Mouse (Mus musculus) mesoderm, embryonic 11.5 days (tissue): Measurements from ENCODE around the gene Syt13.

Experiments
- DNase-seq: peaks from one replicate; pipeline ENCODE4 v3.0.0-alpha.2; 2012; ENCODE audit warnings: low read depth, low spot score

The Syt13 gene

DNA sequence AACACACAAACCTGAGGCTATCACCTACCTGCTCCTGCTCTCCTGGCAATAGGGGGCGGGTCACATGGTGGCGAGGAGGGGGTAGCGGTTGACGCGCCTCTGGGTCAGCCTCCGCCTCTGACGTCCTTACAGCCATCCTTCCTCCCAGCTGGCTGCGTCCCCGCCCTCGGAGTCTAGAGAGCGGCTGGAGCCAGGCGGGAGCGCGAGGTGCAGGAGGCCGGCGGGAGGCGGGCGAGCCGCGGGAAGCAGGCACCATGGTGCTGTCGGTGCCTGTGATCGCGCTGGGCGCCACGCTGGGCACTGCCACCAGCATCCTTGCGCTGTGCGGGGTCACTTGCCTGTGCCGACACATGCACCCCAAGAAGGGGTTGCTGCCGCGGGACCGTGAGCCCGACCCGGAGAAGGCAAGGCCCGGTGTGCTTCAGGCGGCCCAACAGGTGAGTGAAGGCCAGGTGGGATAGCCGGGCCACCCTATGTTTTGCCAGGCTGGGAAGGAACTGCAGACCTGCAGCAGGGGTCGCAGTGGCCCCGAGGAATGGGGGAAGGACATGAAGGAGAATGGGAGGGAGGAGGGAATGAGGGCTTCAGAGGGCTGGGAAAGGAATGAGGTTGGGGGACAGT, at the start of gene Syt13:
Syt13 (plus strand) TSS at position 166 of the 621 bp plus-strand sequence.
- peak; percentile 63 for DNase-seq

DNA sequence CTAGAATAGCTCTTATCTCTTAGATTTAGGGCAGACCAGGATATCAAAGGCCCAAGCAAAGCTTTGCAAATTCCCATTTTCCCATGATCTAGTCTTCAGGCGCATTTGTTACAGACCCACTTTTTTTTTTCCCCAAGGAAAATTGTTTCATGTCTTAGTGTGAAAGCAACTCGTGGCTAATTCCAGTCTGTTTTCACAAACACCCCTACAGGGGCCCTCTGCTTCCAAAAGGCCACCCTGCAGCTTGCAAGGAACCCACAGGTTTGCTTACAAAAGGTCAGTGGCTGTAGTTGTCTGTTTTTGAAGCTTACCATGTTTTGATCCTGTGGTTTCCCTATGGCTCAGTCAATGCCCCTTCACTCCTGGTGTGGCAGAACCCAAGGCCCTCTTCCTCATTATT, 48.3 kb upstream of the Syt13 start:
- DNase-seq = no peak

DNA sequence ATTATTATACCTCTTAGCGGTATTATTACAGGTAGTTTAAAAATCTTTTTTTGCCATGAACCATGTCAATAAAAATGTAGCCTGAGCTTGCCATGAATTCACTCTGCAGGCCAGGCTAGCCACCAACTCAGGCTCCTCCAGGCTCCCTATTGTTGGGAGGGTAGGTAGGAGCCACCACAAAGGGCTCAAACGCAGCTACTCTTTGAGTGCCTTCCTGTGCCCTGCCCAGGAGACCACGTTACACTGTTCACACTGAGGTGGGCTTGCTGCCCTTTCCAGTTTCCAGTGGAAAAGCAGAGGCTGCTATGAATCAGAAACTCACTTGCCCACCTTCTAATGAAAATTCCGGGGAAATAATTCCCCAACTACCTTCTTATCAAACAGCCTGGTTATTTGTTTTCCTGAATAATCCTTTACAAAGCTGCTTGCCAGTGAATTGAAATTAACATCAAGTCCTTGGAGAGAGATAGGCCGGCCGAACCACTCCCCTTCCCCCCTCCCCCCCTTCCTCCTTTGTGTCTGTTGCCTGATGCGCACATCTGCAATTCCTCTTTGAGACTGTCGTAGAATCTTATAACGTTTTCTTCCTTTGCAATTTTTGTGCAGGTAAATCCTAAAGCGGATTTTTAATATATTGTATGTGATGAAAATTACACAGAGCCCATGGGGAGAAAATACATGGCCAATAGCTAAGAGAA, 44.6 kb upstream of the Syt13 start:
- DNase-seq = no peak

DNA sequence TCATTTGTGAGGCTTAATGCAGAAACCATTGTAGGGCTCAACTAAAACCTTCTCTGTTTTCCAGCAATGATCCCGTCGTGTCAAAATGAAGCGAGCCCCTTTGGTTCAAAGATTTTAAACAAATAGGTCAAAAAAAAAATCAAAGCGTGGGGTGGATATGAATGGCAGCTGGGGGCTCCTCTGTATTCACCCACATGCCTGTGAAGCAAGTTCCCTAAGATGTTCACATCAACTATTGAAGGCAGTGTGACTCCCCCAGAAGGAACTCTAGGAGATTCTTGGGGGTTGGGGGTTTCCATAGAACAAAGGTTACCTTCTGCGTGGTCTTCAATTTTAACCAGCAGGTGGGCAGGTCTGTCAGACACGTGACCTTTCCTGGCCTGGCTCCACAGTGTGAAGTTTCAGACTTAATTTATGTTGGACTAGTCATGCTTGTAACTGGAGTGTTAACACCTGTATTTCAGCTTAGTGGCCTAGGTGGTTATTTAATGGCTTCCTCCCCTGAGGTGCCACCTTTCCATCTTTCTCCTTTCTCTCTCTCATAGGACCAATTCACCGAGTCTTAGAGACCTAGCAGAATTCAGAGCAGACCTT, 43.7 kb upstream of the Syt13 start:
- DNase-seq = peak; percentile 42

DNA sequence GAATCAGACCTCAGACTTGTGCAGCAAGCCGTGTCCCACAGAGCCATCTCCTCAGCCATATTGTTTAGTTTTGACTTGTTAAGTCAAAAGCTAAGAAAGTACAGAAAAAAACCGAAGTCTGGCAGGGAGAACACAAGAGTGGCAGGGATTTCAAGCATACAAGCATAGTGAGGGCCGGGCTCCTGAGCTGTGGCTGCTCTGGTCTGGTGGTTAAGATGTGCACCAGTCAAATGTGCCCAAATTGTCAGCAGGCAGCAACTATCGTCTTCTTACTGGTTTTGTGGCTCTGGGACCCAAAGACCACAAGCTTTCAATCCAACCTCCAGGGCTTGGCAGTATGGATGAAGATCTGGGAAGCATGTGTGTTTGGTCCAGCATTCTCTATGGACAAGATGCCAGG, 42.2 kb upstream of the Syt13 start:
- DNase-seq = no peak

DNA sequence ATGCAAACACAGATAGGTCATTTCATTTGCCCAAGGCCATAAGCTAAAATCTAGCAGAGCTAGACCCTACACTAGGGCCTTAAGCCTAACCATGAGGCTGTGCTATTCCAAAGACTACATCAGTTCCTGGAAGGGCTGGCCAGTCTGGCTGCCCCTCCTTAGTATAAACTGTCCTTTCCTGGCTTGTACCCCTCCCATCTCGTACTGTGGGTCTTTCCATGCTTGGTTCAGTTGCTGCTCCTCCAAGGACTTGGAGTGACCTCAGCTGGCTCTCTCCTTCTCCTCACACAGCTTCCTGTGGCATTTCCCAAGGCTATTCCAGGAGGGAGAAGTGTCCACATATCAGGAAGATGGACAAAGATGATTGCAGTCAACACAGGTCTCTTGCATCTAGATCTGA, 40.3 kb upstream of the Syt13 start:
- no peak for DNase-seq

DNA sequence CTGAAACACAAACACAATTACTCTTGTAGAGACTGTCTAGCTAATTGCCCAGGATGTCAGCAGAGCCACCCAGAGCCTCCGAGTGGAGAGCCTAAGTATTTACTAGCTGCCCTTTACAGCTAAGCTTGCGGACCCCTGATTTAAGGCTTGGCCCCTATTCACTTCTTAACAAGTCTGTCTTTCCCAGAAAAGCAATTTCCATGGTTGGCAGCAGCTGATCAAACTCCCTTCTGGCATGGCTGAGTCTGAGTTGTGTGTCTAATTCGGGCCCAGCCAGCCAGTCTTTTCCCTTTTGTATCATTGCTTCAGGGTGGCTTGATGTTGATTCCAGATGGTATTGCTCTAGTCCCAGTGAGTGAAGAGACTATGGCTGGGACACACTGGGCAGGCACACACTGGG, 37.4 kb upstream of the Syt13 start:
- DNase-seq = peak; percentile 48

DNA sequence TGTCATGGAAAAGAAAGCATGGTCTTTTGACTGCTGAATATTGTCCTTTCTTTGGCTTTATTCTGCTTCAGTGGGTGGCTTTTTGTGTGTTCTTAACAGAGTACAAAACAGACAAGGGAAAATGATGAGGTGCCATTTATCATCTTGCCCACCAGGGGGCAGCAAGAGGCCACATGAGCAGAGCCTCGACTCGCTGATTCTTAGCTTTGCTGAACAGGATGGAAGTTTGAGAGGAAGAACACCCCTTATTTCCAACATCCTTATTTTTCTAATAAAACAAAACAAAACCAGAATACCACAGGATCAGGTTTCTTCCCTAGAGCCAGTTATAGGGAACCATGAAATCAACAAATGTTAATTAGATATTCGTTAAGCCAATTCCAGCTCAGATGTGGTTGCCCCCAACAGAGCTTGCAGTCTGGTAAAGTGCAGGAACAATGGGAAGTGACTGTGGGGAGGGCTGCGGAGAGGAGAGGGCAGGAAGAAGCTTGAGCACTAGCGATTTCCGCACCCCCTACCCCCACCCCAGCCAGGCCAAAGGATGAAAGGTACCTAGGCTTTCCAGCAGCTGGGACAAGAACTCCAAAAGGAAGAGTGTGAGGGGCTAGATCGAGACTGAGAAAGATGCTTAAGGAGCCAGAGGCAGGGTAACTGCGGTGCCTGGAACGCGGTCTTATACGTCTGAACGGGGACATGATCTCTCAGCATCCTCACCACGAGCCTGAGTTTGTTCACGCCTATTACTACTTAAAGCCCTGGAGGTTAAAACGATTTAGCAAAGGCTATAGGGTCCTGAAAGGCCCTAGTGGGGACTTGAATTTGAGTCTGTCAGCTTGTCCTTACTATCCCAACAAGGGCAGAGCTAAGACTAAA, 31.6 kb upstream of the Syt13 start:
- DNase-seq = peak; percentile 80

DNA sequence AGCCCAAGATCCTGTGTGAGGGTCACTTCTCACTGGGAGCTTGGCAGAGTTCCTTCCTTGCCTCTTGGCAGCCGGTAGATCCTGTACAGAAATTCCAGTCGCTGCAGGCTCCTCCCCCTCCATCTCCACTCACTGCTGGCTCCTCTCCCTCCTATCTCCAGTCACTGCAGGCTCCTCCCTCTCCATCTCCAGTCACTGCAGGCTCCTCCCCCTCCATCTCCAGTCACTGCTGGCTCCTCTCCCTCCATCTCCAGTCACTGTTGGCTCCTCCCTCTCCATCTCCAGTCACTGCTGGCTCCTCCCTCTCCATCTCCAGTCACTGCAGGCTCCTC, 31.0 kb upstream of the Syt13 start:
- DNase-seq = peak; percentile 55

DNA sequence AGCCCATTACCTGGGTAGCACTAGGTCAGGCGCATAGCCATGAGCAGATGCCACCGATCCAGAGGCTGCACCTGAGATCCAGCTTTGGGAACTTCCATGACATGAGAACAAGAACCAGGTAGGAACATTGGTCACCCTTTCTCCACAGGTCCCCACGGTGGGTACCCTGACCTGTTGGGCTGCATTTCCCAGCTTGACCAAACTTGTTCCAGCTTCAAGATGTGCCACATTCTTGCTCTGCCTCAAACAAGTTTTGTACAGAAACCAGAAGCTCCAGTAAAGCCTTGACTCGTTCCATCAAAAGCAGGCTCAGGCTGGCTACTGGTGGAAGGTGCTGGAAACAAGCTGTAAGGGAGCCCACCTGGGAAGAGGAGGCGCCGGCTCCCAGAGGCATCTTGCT, 29.9 kb upstream of the Syt13 start:
- DNase-seq = no peak

DNA sequence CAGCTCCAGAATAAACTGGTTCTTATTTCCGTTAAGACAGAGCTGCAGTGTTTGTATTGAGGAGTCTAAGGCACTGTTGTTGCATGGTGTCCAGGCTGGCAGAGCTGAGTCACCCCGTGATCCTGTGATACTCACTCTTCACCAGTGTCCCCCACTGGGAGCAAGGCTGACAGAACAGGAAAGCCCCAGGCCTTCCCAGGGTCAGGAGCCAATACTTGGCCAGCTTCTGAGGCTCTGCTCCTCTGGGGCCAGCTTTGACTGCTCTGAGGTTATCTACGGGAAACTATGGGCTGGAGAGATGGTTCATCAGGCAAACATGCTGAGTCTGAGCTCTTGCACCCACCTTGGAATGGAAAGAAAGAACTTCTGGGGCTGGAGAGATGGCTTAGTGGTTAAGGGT, 28.0 kb upstream of the Syt13 start:
- DNase-seq = no peak

DNA sequence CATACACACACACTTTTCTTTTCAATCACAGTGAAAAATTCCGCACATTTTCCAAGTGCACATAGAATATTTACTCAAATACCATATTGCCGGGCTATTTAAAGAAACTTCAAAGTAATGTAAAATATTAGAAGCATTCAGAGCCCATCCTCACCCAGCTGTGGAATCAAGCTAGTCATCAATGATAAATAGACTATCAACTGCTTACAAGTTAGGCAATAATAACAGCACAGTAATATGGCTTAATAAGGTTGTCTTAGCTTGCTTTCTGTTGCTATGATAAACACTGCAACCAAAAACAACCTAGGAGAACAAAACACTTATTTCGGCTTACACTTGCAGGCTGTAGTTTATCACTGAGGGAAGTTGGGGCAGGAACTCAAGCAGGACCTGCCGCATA, 22.4 kb upstream of the Syt13 start:
- no peak for DNase-seq

DNA sequence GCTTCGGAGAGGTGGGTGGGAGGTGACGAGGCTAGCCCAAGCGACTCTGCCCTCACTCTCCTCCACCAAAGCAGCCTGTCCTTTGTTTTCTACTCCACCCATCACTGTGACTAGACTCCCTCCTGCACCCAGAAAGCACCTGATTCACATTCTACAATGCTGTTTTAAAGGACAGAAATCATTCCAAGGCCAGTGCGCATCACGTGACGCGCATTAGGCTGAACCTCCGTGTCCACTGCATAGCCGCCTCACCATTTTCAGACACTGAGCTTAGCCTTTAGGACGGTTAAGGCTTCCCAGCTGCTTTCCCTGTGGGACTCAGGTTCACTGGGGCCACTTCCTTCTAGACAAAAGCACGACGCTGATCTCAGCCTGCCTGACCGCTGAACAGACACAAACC, 11.2 kb upstream of the Syt13 start:
- no peak for DNase-seq

DNA sequence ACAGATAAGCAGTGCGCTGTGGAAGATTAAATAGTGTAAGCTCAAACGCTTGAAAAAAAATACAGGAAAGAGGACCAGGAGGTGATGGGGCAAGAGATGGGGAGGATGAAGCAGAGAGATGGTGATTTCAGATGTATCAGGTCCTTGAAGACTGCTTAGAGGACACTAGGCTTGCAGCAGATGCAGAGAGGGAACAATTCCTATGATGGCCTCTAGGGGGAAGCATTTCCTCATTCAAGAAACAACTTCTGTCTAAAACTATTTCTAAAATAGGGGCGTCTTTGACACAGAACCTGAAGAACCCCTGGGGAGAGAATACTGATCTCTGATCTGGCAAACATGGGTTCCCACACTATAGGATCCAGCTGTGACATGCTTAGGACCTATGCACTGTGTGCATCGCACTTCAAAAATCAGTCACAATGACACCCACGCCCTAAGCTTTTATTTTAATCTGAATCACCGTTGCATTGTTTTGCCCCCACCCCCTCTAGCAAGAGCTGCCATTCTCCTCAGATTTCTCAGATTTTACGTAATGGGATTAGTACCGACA, 10.5 kb upstream of the Syt13 start:
- peak; percentile 80 for DNase-seq

DNA sequence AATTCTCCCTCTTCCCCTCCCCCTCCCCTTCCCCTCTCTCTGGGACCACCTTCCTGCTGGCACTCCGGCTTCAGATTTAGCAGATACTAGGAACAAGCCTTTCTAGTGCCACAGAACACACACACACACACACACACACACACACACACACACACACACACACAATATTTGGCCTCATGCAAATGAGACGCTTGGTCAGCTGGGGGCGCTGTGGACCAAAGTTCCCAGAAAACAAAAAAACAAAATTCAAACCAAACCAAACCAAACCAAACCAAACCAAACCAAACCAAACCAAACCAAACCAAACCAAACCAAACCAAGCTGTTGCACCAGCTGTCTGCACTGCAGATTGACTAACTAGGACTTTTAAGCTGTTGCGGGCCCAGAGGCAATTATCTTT, 4.5 kb upstream of the Syt13 start:
- DNase-seq = no peak

DNA sequence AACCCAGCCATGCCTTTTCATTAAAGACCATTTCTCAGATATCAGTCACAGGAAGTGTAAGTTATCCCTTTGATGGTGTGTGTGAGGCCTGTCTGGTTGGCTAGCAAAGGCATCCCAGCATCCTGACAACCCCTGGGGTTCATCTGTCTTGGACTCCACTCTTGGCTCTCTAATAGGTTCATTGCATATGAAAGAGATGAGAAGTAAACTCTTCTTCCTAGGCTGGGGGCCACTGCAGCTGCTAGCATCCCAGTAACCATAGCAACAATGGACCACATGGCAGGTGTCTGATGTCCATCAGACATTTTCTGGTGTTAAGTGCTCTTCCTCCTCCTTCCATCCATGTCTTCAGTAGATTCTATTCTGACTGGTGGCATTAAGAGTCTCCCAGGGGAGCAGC, 2.6 kb upstream of the Syt13 start:
- DNase-seq = no peak

DNA sequence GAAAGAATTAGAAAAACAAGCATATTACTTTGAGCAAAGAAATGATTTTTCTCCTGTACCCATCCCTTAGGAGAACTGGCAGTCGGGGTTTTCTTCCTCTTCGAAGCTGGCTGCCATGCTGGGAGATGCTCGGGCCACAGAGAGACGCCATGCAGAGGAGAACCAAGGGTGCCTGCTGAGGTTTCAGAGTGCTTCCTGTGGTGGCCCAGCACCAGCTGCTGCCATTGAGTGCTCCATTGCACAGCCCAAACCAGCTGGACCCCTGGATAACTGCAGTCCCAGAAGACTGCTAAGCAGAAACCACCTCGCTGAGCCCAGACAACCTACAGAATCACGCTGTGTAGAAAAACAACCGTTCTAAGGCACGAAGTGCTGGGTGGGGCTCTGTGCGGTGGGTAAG, 1.6 kb upstream of the Syt13 start:
- DNase-seq = no peak

DNA sequence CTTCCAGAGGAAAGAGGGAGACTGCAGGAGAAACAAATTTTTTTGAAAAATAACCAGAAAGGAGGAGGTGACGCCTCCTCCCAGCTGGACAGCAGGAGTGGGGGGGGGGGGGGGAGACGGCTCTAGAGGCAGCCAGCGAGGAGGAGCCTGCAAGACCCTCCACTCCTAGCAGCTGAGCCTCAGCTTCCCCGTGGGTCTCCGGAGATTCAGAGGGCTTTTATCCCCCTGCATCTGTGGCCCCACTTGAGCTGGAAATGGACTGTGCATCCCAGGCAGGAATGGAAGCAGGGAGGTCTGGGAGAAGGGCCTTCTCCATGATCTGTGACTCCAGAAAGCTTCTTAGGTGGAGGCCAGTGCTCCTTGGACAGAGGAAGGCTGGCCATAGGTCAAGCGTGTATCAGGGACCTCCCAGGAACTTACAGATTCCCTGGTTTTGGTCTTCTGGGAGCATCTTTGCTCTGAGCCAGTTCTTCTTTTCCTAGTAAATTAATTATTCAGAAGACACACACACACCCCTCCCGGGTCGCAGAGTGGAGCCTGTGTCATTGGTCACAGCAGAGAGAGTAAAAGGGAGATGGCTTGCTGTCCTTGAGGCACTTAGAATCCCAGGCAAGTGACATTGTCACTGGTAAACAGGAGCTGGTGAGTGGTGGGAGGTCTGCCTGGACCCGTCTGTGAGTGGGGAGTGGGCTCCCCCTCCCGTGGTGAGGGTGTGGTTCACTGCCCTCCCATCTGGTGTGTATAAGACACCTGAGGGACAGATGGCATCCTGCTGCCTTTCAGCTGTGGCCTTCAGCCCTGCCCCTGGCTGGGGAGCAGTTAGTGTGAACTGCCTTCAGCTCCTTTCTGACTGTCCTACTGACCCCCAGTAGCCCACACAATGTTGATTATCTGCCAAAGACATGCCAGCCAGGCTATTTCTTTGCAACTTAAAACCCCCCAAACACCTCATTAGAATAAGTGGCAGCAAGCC, 1.0 kb downstream of the Syt13 start:
- peak; percentile 35 for DNase-seq

DNA sequence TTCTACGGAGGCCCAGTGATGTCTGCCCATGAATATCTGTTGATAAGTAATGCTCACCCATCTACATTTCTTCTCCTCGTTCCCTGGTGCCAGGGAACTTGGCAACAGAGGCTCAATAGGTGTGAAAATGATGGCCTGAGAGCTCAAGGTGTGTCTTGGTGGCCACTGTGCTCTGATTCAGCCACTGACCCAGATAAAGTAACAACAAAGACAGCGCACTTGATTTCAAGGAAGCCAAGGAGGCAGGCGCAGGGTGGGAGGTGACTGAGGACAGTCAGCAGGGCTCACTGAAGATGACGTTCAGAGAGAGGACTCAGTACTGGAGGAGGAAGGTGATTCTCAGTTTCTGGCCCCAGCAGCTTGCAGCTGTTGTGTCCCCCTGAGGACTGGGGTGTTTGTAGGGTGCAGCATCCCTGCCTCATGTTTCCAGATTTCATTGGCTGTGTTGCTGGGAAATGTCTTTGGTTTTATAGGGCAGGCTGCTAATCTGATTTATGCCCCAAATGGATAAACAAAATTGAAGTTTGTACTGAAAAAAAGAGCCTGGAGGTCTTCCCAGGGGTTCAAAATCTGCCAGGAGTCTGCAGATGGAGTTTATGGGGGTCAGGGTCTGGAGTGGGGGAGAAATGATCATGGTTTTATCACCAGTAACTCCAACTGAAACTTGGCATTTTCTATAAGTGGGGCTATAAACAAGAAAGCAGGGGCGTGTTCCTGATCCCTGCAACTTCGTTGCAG, 2.7 kb downstream of the Syt13 start:
- DNase-seq = no peak

DNA sequence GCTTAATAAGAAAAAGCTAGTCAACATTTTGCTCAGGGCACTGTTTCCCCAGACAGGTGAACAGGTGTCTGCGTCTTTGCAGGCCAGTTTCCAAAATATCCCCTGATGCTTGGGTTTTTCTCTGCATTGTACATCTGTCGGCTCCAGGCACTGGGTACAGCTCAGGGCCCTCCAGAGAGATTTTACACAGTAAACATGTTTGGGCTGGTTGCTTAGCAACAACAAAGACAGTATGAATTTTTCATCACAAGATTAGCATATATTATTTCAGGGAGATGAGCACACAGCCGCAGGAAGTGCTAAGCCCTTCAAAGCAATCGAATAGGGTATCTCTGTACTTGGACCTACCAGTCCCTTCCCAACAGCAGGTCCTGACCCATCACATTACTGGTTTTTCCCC, 5.8 kb downstream of the Syt13 start:
- DNase-seq = no peak
